Mouse (Mus musculus) erythroblast, embryonic 14.5 days (primary cell): ENCODE data around the gene Padi4. TPM values are rescaled to one million over a fixed set of nuclear protein-coding genes. Genes with fewer than 3 reads are reported as not detected.

Source experiments
- H3K27me3 ChIP-seq: 2 replicates; pipeline ENCODE4 v1.6.1; 2012; ENCODE audit warnings: inconsistent platforms; ENCODE audit not compliant: control insufficient read depth
- H3K36me3 ChIP-seq: 2 replicates; pipeline ENCODE4 v1.6.1; 2012; ENCODE audit warnings: mild to moderate bottlenecking, inconsistent platforms; ENCODE audit not compliant: control insufficient read depth
- H3K4me1 ChIP-seq: 2 replicates; pipeline ENCODE4 v1.6.1; 2012; ENCODE audit warnings: inconsistent platforms; ENCODE audit not compliant: control insufficient read depth
- H3K4me3 ChIP-seq: replicated peaks from 2 replicates; pipeline ENCODE3; 2012; ENCODE audit warnings: moderate library complexity, mild to moderate bottlenecking, inconsistent platforms
- H3K9me3 ChIP-seq: 2 replicates; pipeline ENCODE4 v1.6.1; 2012; ENCODE audit warnings: low read length, inconsistent platforms, mixed read lengths; ENCODE audit not compliant: control insufficient read depth
- GATA1 ChIP-seq: IDR thresholded peaks from 2 replicates; pipeline ENCODE4 v1.6.1; 2012; ENCODE audit warnings: low read length, inconsistent platforms, mixed read lengths
- TAL1 ChIP-seq: IDR thresholded peaks from 3 replicates; pipeline ENCODE4 v1.6.1; 2012; ENCODE audit warnings: low read length, inconsistent platforms, mixed read lengths
- polyA plus RNA-seq: library from polyadenylated mRNA; stranded (reverse); fragments of >175 nt; gene quantifications from 2 replicates; pipeline ENCODE4 v1.2.3, GENCODE M21; 2012

Padi4 gene
- polyA plus RNA-seq, 1 experiment = not detected

DNA sequence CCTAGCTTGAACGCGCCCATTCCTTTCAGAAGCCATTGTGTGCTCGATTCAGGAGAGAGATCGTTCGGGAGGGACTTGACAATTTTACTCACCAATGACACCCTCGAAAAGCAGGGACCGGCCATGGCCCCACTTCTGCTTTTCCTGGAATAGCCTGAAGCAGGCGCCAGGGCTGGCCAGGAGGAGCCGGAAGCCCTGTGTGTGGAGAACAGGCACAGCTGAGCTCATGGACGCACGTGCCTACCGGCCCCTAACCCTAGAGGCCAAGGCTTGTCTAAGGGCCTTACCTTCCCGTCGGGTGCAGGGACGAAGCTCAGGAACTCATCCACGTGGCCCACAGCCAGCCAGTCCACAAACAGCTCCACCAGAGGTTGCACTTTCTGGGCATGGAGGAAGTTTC, 17.0 kb upstream of the Padi4 start:
- no peak overlapping the region for H3K4me3 ChIP-seq
- H3K27me3 ChIP-seq = no peaks in the 10 kb centered on the region
- no peaks in the 10 kb centered on the region for H3K36me3 ChIP-seq
- no peaks in the 10 kb centered on the region for H3K4me1 ChIP-seq
- TF ChIP-seq GATA1 = no peak
- no peak for TF ChIP-seq TAL1
- peaks cover 10% of the 10 kb centered on the region for H3K9me3 ChIP-seq

DNA sequence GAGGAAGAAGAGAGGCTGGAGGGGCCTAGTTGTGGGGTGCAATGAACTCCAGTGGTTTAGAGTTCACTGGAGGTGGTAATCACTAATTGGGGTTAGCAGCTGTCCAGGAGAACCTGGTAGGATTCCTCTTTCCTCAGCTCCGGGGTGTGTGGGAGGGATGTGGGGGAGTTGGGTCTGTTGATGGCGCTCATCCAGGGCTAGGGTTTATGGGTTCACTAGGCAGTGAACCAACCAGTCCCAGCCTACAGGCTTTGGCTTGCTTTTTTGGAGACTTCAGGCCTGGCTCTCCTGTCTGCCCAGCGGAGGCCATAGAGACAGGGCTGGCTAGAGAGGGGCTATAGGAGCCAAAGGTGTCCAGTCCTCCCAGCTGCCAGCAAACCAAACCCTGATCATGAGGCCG, 15.9 kb upstream of the Padi4 start:
- TF ChIP-seq GATA1 (no peak), TAL1 (no peak)
- Histone ChIP-seq H3K27me3 (no peaks in the 10 kb centered on the region), H3K36me3 (no peaks in the 10 kb centered on the region), H3K4me3 (no peak overlapping the region), H3K4me1 (no peaks in the 10 kb centered on the region), H3K9me3 (peaks cover 10% of the 10 kb centered on the region)

DNA sequence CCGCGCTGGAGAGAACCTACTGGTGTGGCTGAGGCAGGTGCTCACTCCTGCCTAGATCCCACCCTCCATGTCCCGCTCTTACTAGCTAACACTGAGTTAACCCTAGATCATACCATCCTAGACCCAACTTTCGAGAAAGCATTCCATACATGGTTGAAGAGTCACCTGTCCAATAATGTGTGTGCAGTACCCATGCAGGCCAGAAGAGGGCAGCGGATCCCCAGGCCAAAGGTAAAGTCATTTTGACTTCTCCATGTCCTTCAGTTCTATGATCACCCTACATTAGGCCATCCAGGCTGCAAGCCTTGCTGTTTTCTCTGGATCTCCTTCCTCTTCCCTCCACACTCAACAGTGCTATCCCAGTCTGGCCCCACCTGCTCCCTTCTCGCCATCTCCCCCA, 14.9 kb upstream of the Padi4 start:
- Histone ChIP-seq H3K36me3 (no peaks in the 10 kb centered on the region), H3K4me1 (no peaks in the 10 kb centered on the region), H3K9me3 (peaks cover 15% of the 10 kb centered on the region), H3K27me3 (no peaks in the 10 kb centered on the region), H3K4me3 (no peak overlapping the region)
- TF ChIP-seq TAL1 (no peak), GATA1 (no peak)

DNA sequence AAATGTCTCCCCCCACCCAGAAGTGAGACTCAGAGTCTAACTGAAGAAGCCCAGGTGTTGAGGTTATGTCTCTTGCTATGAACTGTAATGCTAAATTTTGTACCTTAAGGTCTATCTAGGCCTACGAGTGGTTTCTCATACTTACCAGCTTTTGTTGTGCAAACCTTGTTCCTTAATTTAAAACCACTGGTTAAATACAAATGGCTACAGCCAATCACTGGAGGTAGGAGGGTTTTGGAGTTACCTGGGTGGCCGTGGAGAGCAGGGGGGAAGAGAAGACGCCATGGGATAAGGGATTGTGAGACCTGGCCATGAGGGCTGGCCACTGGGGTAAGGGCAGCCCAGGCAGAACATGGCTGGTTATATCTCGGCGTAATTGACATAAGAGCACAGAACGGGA, 14.2 kb upstream of the Padi4 start:
- H3K27me3 ChIP-seq = no peaks in the 10 kb centered on the region
- H3K4me1 ChIP-seq = no peaks in the 10 kb centered on the region
- H3K4me3 ChIP-seq = no peak overlapping the region

DNA sequence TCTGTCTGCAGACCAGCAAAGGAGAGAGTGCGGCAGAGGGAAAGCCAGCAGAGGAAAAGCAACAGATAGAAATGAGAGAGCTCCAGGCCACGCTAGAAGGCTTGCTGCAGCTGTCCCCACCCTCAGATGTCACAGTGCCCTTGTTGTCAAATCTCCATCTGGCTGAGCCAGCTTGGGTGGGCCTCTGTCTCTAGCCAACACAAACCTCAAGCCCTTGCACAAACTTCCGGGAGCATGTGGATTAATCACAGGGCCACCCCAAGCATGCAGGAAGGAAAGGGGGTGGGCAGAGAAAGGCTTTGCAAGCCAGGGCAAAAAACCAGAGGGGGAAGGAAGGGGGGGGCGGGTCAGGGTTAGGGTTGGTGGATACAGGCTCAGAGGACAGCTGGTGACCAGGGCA, 13.4 kb upstream of the Padi4 start:
- no peaks in the 10 kb centered on the region for H3K27me3 ChIP-seq
- no peak overlapping the region for H3K4me3 ChIP-seq
- H3K36me3 ChIP-seq = no peaks in the 10 kb centered on the region
- H3K4me1 ChIP-seq = no peaks in the 10 kb centered on the region
- H3K9me3 ChIP-seq = peaks cover 17% of the 10 kb centered on the region
- TF ChIP-seq TAL1 (no peak), GATA1 (no peak)

More for the DNA sequence above, 14.2 kb upstream of the Padi4 start:
- no peaks in the 10 kb centered on the region for H3K36me3 ChIP-seq
- TF ChIP-seq GATA1 = no peak
- no peak for TF ChIP-seq TAL1
- peaks cover 15% of the 10 kb centered on the region for H3K9me3 ChIP-seq

DNA sequence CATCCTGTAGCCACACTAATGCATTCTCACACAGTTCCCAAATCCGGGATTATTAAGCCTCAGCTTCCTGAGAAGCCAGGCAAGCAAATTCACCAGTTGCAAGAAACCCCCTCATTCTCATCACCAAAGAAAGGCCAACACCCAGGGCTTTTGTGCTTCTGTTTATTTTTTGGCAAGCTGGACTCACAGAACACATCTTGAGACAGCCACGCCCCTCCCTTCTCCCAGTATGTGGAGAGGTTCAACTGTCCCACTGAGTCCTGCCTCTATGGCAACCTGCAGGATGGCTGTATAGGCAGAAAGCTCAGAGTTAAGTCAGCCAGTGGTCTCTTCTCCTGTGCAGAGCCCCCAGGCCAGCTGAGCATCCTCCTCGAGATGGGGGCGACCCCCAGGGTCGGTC, 11.2 kb upstream of the Padi4 start:
- peaks cover 17% of the 10 kb centered on the region for H3K9me3 ChIP-seq
- no peak overlapping the region for H3K4me3 ChIP-seq
- no peaks in the 10 kb centered on the region for H3K4me1 ChIP-seq
- no peaks in the 10 kb centered on the region for H3K27me3 ChIP-seq
- H3K36me3 ChIP-seq = no peaks in the 10 kb centered on the region
- no peak for TF ChIP-seq TAL1
- TF ChIP-seq GATA1 = no peak

DNA sequence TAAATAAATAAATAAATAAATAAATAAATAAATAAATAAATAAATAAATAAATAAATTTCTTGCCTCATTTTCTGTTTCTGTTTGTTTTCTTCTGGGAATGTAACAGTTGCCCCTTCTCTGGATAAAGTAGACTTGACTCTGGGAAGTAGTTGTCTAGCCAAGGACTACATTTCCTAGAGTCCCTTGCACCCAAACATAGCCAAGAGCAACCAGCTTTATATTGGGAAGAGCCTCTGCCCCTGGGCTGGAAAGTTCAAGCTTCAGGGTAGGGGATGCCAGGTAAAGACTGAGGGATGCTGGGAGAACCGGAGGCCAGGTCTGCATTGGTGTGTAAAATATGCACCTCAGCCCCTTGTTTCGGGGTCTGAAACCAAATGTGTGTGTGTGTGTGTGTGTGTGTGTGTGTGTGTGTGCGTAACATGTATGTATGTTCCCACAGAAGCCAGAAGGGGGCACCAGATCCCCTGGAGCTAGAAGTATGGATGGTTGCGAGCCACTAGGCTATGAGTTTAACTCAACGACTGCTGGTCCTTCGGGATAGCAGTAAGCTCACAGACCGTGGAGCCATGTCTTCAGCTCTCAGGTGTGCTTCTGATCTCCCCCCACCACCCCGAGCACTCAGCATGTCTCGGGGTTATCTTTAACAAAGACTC, 10.4 kb upstream of the Padi4 start:
- Histone ChIP-seq H3K36me3 (no peaks in the 10 kb centered on the region), H3K27me3 (no peaks in the 10 kb centered on the region), H3K9me3 (peaks cover 17% of the 10 kb centered on the region), H3K4me1 (no peaks in the 10 kb centered on the region), H3K4me3 (no peak overlapping the region)
- TF ChIP-seq TAL1 = no peak
- no peak for TF ChIP-seq GATA1

DNA sequence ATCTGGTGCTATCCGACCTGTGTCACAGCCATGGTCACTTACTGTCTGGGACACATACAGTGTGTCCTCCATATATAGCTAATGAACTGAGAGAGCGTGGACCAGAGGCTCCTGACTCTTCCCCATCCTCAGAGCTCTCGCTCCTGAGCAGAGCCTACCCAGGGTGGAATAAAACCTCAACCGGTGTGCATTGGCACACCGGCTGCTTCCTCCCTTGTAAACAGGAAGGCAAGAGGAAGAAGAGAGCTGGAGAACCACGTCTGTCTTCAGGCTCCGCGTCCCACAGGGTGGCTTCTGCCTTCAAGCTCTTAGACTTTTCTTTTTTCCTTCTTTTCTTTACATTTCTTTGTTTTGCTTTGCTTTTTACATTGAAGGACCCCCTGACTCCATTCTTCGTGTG, 8.8 kb upstream of the Padi4 start:
- Histone ChIP-seq H3K4me1 (no peaks in the 10 kb centered on the region), H3K9me3 (peaks cover 17% of the 10 kb centered on the region), H3K27me3 (no peaks in the 10 kb centered on the region), H3K36me3 (no peaks in the 10 kb centered on the region), H3K4me3 (no peak overlapping the region)
- TF ChIP-seq TAL1 = no peak

DNA sequence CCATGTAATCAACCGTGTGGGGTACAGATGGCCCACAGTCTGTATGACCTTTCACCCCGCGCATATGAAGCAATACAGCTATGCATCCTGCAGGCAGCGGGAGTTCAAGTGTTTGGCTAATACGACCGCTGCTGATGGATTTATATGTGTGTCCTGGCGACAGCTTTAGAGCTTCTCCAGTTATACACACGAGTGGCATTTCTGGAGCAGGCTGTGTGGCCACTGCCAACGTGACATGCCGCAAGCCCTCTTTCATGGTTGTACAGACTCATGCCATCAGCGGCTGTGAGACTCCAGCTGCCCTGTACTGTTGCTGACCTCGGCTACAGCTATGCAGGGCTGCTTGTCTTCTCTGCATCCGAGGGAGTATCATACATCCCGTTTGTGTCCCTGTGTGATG, 6.5 kb upstream of the Padi4 start:
- TF ChIP-seq TAL1 = no peak
- TF ChIP-seq GATA1 = no peak
- Histone ChIP-seq H3K4me1 (no peaks in the 10 kb centered on the region), H3K9me3 (peaks cover 7% of the 10 kb centered on the region), H3K27me3 (no peaks in the 10 kb centered on the region), H3K4me3 (no peak overlapping the region), H3K36me3 (no peaks in the 10 kb centered on the region)

DNA sequence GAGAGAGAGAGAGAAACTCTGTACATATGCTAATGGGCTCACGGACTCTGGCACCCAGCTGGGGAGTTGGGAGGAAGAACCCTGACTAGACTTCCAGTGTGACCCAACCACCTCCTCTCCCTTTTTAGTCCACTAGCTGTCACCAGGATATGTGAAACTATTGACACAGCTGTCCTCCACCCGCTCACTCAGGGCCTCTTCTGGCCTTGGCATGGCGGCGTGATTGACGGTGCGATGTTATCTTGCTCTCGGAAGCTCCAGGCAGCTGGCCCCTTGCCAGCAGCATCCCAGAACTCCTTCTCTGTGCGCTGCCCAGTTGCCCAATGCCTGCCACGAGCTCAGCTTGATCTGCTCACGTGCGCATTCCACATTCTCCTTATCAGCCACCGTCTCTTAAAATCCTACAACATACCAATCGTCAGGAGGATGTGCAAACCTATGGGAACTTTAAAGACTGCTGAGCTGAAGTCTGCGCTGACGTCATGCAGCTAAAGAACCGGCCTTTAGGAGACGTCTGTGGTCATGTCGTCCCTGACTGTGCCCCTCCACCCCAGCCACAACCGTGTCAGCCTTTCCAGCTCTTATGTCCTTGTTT, 5.9 kb upstream of the Padi4 start:
- no peaks in the 10 kb centered on the region for H3K4me1 ChIP-seq
- no peaks in the 10 kb centered on the region for H3K27me3 ChIP-seq
- no peak overlapping the region for H3K4me3 ChIP-seq

More for the DNA sequence above, 5.9 kb upstream of the Padi4 start:
- Histone ChIP-seq H3K9me3 (peaks cover 7% of the 10 kb centered on the region), H3K36me3 (no peaks in the 10 kb centered on the region)
- TF ChIP-seq GATA1 (no peak), TAL1 (no peak)
